Comparison of ENCODE assay signal across 18 mouse cellular contexts in the genomic region with DNA sequence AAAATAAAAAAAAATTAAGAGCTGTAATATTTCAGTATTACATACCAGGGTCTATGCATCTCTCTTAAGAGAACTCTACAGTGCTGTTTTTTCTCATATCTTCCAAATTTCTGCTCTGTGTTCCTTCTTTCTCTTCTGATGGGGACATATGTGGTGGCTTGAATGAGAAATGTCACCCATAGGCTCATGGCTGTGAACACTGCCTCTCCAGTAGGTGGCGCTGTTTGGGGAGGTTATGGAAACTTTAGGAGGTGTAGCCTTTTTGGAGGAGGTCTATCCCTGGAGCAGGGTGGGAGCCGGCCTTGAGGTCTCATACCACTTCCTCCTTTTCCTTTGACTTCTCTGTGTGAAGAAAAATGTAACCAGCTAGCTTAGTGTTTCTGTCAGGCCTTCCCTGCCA.
DNase-seq lines count a peak whose midpoint lies in the region; ATAC-seq and TF ChIP-seq lines count a peak whose summit lies in the region.
"Had no signal": no experiment of that assay in that cellular context is flagged by ENCODE, and none has a peak within 500 bp of the region (broad histone marks: within the 10 kb centered on the region; RNA-seq: fewer than 3 reads in every experiment).

No protein-coding gene starts in this region.

- WGBS in kidney, embryonic 15.5 days, result 91% methylated on average over 2 of the region's 2 CpGs
- WGBS in lung, embryonic 16.5 days, result 79% methylated on average over 2 of the region's 2 CpGs

- TF ChIP-seq POLR2A in brain, embryonic 14.5 days (IDR thresholded peaks at IDR 0.05; ENCODE audit: borderline replicate concordance, extremely low read depth, insufficient read depth, insufficient read length, poor library complexity, severe bottlenecking), result no peak

- ATAC-seq in kidney, embryonic 15.5 days (replicated peaks; ENCODE audit: low FRiP score), result no peak
- no peak for ATAC-seq in lung, embryonic 16.5 days (ENCODE audit: low read depth)
- ATAC-seq: inflammation-experienced regulatory T-cells, adult 6 months; midbrain, embryonic 16.5 days had no signal

- DNase-seq in kidney, postnatal 14 days, result no peak
- DNase-seq in lung, postnatal 14 days, result no peak
- peak; percentile 3 for DNase-seq in ES-CJ7 (ENCODE audit: low read depth, low spot score)
- no peak for DNase-seq in brain, embryonic 14.5 days (ENCODE audit: low read depth)
- no peak for DNase-seq in layer of hippocampus, postnatal 14 days (ENCODE audit: low spot score in 2 of 2)
- DNase-seq: adrenal gland, postnatal 14 days; cerebellum, adult 8-10 months; heart, adult 18-20 months; kidney, postnatal 25 days; thymus, postnatal 14 days had no signal

- H3K9me3 ChIP-seq in kidney, embryonic 15.5 days (replicated peaks), result no peaks in the 10 kb centered on the region
- H3K9me3 ChIP-seq in lung, embryonic 16.5 days (ENCODE audit: control insufficient read depth, low read length), result 0 out of 2 replicates have a peak, but pooled peaks cover 2% of the 10 kb centered on the region
- H3K9me3 ChIP-seq: embryonic facial prominence, embryonic 12.5 days had no signal

- peak overlapping the region; percentile 45; the same call in 1 of the 2 replicates for H3K27ac ChIP-seq in kidney, embryonic 15.5 days
- H3K27ac ChIP-seq in lung, embryonic 16.5 days (ENCODE audit: low read length), result peak overlapping the region; percentile 41; the same call in 1 of the 2 replicates
- H3K27ac ChIP-seq: embryonic facial prominence, embryonic 12.5 days; hindbrain, embryonic 10.5 days had no signal

- no peak overlapping the region for H3K9ac ChIP-seq in kidney, embryonic 15.5 days
- no peak overlapping the region for H3K9ac ChIP-seq in lung, embryonic 16.5 days (ENCODE audit: low read length)
- H3K9ac ChIP-seq: embryonic facial prominence, embryonic 12.5 days had no signal

- no peak overlapping the region for H3K4me3 ChIP-seq in kidney, embryonic 15.5 days (replicated peaks)
- no peak overlapping the region for H3K4me3 ChIP-seq in lung, embryonic 16.5 days (ENCODE audit: low read length)
- H3K4me3 ChIP-seq: embryonic facial prominence, embryonic 12.5 days; hindbrain, embryonic 10.5 days; megakaryocyte, embryonic 14.5 days had no signal

- H3K36me3 ChIP-seq in kidney, embryonic 15.5 days, result no peaks in the 10 kb centered on the region
- H3K36me3 ChIP-seq in lung, embryonic 16.5 days (ENCODE audit: control insufficient read depth, insufficient read depth, low read length), result no peaks in the 10 kb centered on the region
- H3K36me3 ChIP-seq: embryonic facial prominence, embryonic 12.5 days; hindbrain, embryonic 10.5 days had no signal

- peaks cover 4% of the 10 kb centered on the region; the same call in 1 of the 2 replicates for H3K4me1 ChIP-seq in kidney, embryonic 15.5 days
- H3K4me1 ChIP-seq in lung, embryonic 16.5 days (replicated peaks; ENCODE audit: control insufficient read depth, insufficient read depth, low read length), result no peaks in the 10 kb centered on the region
- H3K4me1 ChIP-seq: embryonic facial prominence, embryonic 12.5 days; hindbrain, embryonic 10.5 days; megakaryocyte, embryonic 14.5 days had no signal

- no peak overlapping the region for H3K4me2 ChIP-seq in kidney, embryonic 15.5 days
- H3K4me2 ChIP-seq in lung, embryonic 16.5 days (ENCODE audit: low read depth, low read length), result no peak overlapping the region
- H3K4me2 ChIP-seq: embryonic facial prominence, embryonic 12.5 days; liver, embryonic 11.5 days had no signal

- no peaks in the 10 kb centered on the region for H3K27me3 ChIP-seq in kidney, embryonic 15.5 days
- H3K27me3 ChIP-seq in lung, embryonic 16.5 days (ENCODE audit: control insufficient read depth, insufficient read depth, low read depth, low read length), result no peaks in the 10 kb centered on the region
- H3K27me3 ChIP-seq: embryonic facial prominence, embryonic 12.5 days; megakaryocyte, embryonic 14.5 days had no signal

- peak; percentile 17; the same call in 1 of the 2 replicates for TF ChIP-seq CTCF in brain, embryonic 14.5 days (IDR thresholded peaks at IDR 0.05; ENCODE audit: borderline replicate concordance, extremely low read depth, insufficient read depth, insufficient read length)
